Mouse (Mus musculus) small intestine, adult 2 months (tissue): ENCODE results near the gene Erbb3.

Experiments
- CTCF ChIP-seq: fragments of 200-500 bp; IDR thresholded peaks from 2 replicates; pipeline ENCODE4 v1.5.1; 2012; ENCODE audit warnings: low read depth, mild to moderate bottlenecking, control low read depth, inconsistent platforms, low read length, moderate library complexity, mixed read lengths; ENCODE audit not compliant: insufficient replicate concordance, insufficient read length; ENCODE audit errors: extremely low read depth
- POLR2A ChIP-seq: fragments of 200-500 bp; IDR thresholded peaks from 2 replicates; pipeline ENCODE4 v1.6.1; 2012; ENCODE audit warnings: low read depth, mild to moderate bottlenecking, control low read depth, inconsistent platforms, low read length, moderate library complexity

DNA sequence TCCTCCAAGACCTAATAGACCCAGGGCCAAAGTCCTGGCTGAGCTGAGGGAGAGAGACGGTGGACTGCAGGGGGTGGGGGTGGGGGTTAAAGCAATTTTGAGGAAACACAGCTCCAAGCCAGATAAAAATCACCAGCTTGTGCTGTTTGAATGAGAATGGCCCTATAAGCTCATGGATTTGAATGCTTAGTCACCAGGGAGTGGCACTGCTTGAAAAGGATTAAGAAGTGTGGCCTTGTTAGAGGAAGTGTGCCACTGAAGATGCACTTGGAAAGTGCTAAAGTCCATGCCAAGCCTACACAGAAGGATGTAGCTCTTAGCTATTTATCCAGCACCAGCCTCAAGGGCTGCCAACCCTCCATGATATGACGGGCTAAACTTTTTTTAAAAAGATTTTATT, 54.2 kb downstream of the Erbb3 start:
- TF ChIP-seq POLR2A (no peak), CTCF (no peak)
